Mouse (Mus musculus) neural tube, embryonic 10.5 days (tissue): ENCODE measurements around the gene Gm21866.
"Not testable (repeated sequence)": the region's sequence is repeated elsewhere in the genome, so short reads cannot be mapped to it uniquely, and the experiment has no call there.

Experiments used
- DNase-seq: peaks from one replicate; pipeline ENCODE4 v3.0.0-alpha.2; 2017; ENCODE audit warnings: low spot score; ENCODE audit errors: extremely low spot score

Gm21866 gene

DNA sequence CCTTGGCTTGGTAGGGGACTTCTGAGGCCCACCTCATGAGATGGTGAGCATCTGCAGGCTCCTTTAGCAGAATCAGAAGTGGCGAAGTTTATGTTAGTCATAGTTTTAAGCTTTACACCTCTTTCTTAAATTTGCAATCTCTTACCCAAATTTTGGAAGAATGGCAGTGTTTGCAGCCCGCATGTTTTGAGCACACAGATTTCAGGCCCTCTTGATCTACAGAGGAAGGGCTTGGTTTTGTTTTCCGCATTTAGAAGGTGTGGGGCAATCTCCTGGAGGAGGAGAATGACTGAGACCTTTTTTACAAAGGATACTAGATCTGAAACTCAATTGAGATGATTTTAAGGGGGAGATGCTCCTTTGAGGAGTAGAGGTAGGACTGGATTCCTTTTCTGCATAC lies at the start of gene Gm21866:
Gene Gm21866 (minus strand): TSS at position 101 of the 400 bp plus-strand sequence.
- DNase-seq: not testable (repeated sequence)

DNA sequence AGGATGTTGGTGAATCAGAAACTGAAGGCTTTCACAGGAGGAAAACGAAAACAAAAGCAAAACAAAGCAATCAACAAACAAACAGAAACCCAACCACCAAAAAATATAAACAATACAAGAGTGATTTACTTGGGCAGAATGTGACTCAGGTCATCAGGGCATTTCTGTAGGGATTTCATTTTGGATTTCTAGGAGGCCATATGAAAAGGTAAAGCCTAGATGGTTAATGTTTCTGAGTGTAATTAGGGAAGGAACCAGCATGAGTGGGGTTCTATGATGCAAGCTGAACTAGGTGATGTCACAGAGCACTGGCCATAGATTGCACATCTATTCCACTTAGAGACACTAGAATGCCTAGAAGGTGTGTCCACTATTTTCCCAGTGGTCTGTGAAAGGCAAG lies 28.3 kb upstream of the Gm21866 start, which contains the start of gene Gm20773:
Gene Gm20773 (plus strand): TSS at position 301 of the 400 bp plus-strand sequence.
- not testable (repeated sequence) for DNase-seq
